Mouse (Mus musculus) neutrophil, adult 65 days (primary cell): ENCODE measurements around the gene Herc4. TPM values are rescaled to one million over a fixed set of nuclear protein-coding genes. Genes with fewer than 3 reads are reported as not detected.

Source experiments
- total RNA-seq: library from RNA; stranded (reverse); gene quantifications from 2 replicates; pipeline ENCODE4 v1.2.4, GENCODE M21; 2023

Gene Herc4
- total RNA-seq: 255 and 373 TPM in 2 replicates

GRCm38 (mm10) chr10:63243493-63244054 lies at the start of gene Herc4:
Gene Herc4 (plus strand): TSS chr10:63243810.

GRCm38 (mm10) chr10:63203728-63204127 lies 39.9 kb upstream of the Herc4 start, which contains the start of gene Mypn:
Gene Mypn (minus strand): TSS chr10:63203952.

Other genes with a start within 250 kb of the Herc4 start
- 39.5 and 59.2 TPM in 2 replicates for gene Hnrnph3, start 219.6 kb upstream of the Herc4 start, total RNA-seq
- gene Pbld2, start 219.5 kb upstream of the Herc4 start, total RNA-seq: not detected in 2 replicates
- 0.16 and 0.19 TPM in 2 replicates for gene Pbld1, start 183.6 kb upstream of the Herc4 start, total RNA-seq
- not detected in 2 replicates for gene Atoh7, start 144.2 kb upstream of the Herc4 start, total RNA-seq
- 0.09 TPM in 1 of 2 replicates, not detected in the other for gene Mypn, start 39.9 kb upstream of the Herc4 start, total RNA-seq
- gene Sirt1, start 137.9 kb downstream of the Herc4 start, total RNA-seq: 26.3 and 30.1 TPM in 2 replicates
- gene Dnajc12, start 138.6 kb downstream of the Herc4 start, total RNA-seq: 3.0 and 4.8 TPM in 2 replicates
- not detected in 2 replicates for gene Gm7075, start 178.0 kb downstream of the Herc4 start, total RNA-seq
- gene Ctnna3, start 186.3 kb downstream of the Herc4 start, total RNA-seq: not detected in 2 replicates